Mouse (Mus musculus) myocyte (in vitro differentiated cells): Measurements from ENCODE around the gene Sec22c.

Experiments
- MAX ChIP-seq: IDR thresholded peaks from one replicate; pipeline ENCODE4 v1.6.1; 2011; ENCODE audit warnings: low read depth, mild to moderate bottlenecking, control low read depth
- POLR2A ChIP-seq: IDR thresholded peaks from one replicate; pipeline ENCODE4 v1.6.1; 2011; ENCODE audit warnings: low read depth, mild to moderate bottlenecking, control low read depth, moderate library complexity; ENCODE audit not compliant: insufficient read length
- POLR2AphosphoS2 ChIP-seq: IDR thresholded peaks from one replicate; pipeline ENCODE4 v1.6.1; 2011; ENCODE audit warnings: low read depth, control low read depth; ENCODE audit not compliant: insufficient read length
- REST ChIP-seq: IDR thresholded peaks from one replicate; pipeline ENCODE4 v1.6.1; 2011; ENCODE audit warnings: mild to moderate bottlenecking, control low read depth, moderate library complexity; ENCODE audit not compliant: insufficient read depth, insufficient read length
- TCF12 ChIP-seq: IDR thresholded peaks from one replicate; pipeline ENCODE4 v1.6.1; 2011; ENCODE audit warnings: mild to moderate bottlenecking, control low read depth; ENCODE audit not compliant: poor library complexity, insufficient read depth, severe bottlenecking
- USF1 ChIP-seq: IDR thresholded peaks from one replicate; pipeline ENCODE4 v1.6.1; 2011; ENCODE audit warnings: low read depth, mild to moderate bottlenecking, control low read depth, moderate library complexity

- no peak for TF ChIP-seq TCF12
- no peak for TF ChIP-seq POLR2A
- no peak for TF ChIP-seq POLR2AphosphoS2
- no peak for TF ChIP-seq MAX
- no peak for TF ChIP-seq REST
- no peak for TF ChIP-seq USF1
Observed at GRCm38 (mm10) chr9:121709898-121710583, 4.8 kb upstream of the Sec22c start, which contains the start of gene Ss18l2.
